Mouse (Mus musculus): Measurements from ENCODE around the gene Mturn.

DNA sequence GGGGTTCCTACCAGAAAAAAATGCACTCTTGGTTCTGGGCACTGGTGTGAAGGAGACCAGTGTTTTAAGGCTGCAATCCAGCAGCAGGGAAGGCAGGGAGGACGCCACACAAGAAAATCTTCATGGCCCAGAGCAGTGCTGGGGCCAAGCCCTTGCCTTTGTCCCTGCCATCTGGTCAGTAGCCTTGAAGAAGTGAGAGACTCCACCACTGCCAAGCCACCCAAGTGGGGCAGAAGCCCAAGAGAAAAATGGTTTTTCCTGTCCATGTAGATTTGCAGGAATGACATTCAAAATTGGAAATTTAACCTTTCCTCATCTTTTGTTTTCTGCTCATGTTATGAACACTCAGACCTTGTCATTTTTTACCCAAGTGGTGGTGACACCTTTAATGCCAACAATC, 10.8 kb downstream of the Mturn start:
- TF ChIP-seq CTCF (IDR thresholded peaks at IDR 0.05; ENCODE audit: low read depth, low read length) = no peak
- TF ChIP-seq GATA1 (IDR thresholded peaks at IDR 0.05; ENCODE audit: borderline replicate concordance, low read length) = no peak
- no peak for TF ChIP-seq POLR2AphosphoS5 (IDR thresholded peaks at IDR 0.05; ENCODE audit: insufficient replicate concordance, low read depth, low read length)
- no peak for TF ChIP-seq GATA2 (IDR thresholded peaks at IDR 0.05; ENCODE audit: borderline replicate concordance, low read depth, low read length)
- TF ChIP-seq TAL1 (conservative IDR thresholded peaks at IDR 0.05; ENCODE audit: low read depth, low read length) = no peak
